Mouse (Mus musculus): ENCODE results near the gene Rpl31. TPM values are rescaled to one million over a fixed set of nuclear protein-coding genes. Genes with fewer than 3 reads are reported as not detected.

The Rpl31 gene
- polyA plus RNA-seq, 1 experiment from 2014 or later: 803 TPM

DNA sequence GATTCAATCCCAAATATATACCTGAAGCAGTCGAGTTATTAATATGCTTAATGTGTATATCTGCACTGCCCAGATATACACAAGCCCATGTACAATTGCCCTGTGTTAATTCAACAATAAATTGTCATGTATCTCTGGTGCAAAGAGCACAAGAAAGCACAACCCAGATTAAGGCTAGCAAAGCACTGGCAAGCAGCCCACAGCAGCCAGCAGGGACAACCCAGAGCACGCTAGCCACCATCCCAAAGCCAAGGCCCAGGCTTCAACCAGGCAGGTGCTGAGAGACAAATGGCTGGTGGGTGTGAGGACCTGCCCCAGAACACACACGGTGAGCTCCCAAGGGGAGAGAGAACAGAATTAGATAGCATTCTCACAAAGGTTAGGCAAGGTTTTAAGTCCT lies 18.8 kb downstream of the Rpl31 start:
- 83% methylated on average over 3 of the region's 3 CpGs for WGBS
- no peaks in the 10 kb centered on the region; the same call in 1 of the 2 replicates for H3K36me3 ChIP-seq (ENCODE audit: control insufficient read depth, insufficient read depth, low read length)

DNA sequence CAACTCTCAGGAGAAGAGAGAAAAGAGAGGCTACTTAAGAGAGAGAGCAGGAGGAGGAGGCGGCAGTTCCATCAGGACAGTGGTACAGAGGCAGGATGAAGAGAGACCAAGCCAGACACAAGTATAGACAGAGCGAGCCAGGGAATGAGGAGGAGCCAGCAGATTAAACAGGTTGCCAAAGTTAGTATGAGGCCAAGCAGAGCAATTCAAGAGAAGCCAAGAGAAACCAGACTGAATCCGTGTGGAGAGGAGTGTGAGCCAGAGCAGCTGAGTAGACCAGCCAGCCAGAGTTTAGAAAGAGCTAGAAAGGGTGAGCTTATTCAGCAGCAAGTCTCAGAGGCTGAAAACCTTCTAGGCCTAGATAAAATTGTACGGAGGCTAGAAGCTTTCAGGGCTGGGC lies 19.9 kb downstream of the Rpl31 start:
- Histone ChIP-seq H3K9ac (ENCODE audit: low read depth, low read length) (no peak overlapping the region), H3K36me3 (ENCODE audit: control insufficient read depth, insufficient read depth, low read length) (no peaks in the 10 kb centered on the region; the same call in 1 of the 2 replicates), H3K4me2 (ENCODE audit: low read depth, low read length) (no peak overlapping the region), H3K27me3 (replicated peaks; ENCODE audit: control insufficient read depth, insufficient read depth, low read length) (no peaks in the 10 kb centered on the region), H3K4me1 (ENCODE audit: control insufficient read depth, insufficient read depth, low read length) (no peaks in the 10 kb centered on the region), H3K4me3 (ENCODE audit: low read depth, low read length) (no peak overlapping the region), H3K27ac (replicated peaks; ENCODE audit: low read depth, low read length) (no peak overlapping the region), H3K9me3 (ENCODE audit: control insufficient read depth, low read length) (no peaks in the 10 kb centered on the region)
- WGBS: 73% methylated on average over 4 of the region's 4 CpGs
- DNase-seq (ENCODE audit: low spot score): no peak
- no peak for ATAC-seq (ENCODE audit: low read depth)

More for the DNA sequence above, 18.8 kb downstream of the Rpl31 start:
- Histone ChIP-seq H3K9me3 (ENCODE audit: control insufficient read depth, low read length) (no peaks in the 10 kb centered on the region), H3K27ac (replicated peaks; ENCODE audit: low read depth, low read length) (no peak overlapping the region), H3K4me3 (ENCODE audit: low read depth, low read length) (no peak overlapping the region), H3K4me1 (ENCODE audit: control insufficient read depth, insufficient read depth, low read length) (no peaks in the 10 kb centered on the region), H3K27me3 (replicated peaks; ENCODE audit: control insufficient read depth, insufficient read depth, low read length) (no peaks in the 10 kb centered on the region), H3K9ac (ENCODE audit: low read depth, low read length) (no peak overlapping the region), H3K4me2 (ENCODE audit: low read depth, low read length) (no peak overlapping the region)
- no peak for DNase-seq (ENCODE audit: low spot score)
- no peak for ATAC-seq (ENCODE audit: low read depth)

DNA sequence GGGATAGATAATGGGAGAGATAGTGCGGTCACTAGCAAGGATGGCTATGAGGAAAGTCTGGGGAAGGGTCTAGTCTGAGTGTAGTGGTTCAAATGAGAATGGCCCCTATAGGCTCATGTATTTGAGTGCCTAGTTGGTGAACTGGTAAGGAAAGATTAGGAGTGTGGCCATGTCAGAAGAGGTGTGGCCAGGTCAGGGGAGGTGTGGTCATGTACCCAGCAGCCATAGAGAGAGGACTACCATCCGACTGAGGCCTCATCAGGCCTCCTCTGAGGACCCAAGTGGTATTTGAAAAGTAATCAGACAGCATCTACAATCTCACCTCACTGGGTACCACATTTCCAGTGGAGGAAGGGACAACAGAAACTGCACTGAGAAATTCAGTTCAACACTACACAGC lies 20.5 kb downstream of the Rpl31 start:
- Histone ChIP-seq H3K36me3 (ENCODE audit: control insufficient read depth, insufficient read depth, low read length) (no peaks in the 10 kb centered on the region; the same call in 1 of the 2 replicates), H3K27ac (replicated peaks; ENCODE audit: low read depth, low read length) (no peak overlapping the region), H3K9me3 (ENCODE audit: control insufficient read depth, low read length) (no peaks in the 10 kb centered on the region), H3K4me3 (ENCODE audit: low read depth, low read length) (no peak overlapping the region), H3K4me2 (ENCODE audit: low read depth, low read length) (no peak overlapping the region), H3K27me3 (replicated peaks; ENCODE audit: control insufficient read depth, insufficient read depth, low read length) (no peaks in the 10 kb centered on the region), H3K9ac (ENCODE audit: low read depth, low read length) (no peak overlapping the region), H3K4me1 (ENCODE audit: control insufficient read depth, insufficient read depth, low read length) (no peaks in the 10 kb centered on the region)
- DNase-seq (ENCODE audit: low spot score) (no peak), ATAC-seq (ENCODE audit: low read depth) (no peak)
- 78% methylated on average over 2 of the region's 2 CpGs for WGBS

DNA sequence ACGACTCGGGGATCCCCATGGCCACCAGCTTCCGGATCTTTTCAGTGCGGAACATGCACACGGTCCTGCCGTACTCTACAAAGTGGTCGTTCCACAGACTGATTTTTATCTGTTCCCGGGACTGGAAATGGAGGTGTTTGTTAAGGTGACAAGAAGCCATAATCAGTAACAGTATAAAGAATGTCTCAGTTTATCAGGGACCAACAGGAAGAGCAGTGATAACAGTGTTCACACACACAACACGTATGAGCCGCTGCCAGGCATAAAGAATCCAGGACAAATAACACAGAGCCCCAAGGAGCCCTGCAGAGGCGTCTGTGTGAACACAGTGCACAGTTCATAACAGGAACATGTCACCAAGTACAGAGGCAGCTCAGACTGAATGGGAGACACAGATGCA lies 21.7 kb downstream of the Rpl31 start:
- Histone ChIP-seq H3K9ac (ENCODE audit: low read depth, low read length) (no peak overlapping the region), H3K9me3 (ENCODE audit: control insufficient read depth, low read length) (no peaks in the 10 kb centered on the region), H3K4me1 (ENCODE audit: control insufficient read depth, insufficient read depth, low read length) (0 out of 2 replicates have a peak, but pooled peaks cover 4% of the 10 kb centered on the region), H3K4me3 (ENCODE audit: low read depth, low read length) (no peak overlapping the region), H3K4me2 (ENCODE audit: low read depth, low read length) (no peak overlapping the region), H3K36me3 (ENCODE audit: control insufficient read depth, insufficient read depth, low read length) (no peaks in the 10 kb centered on the region; the same call in 1 of the 2 replicates), H3K27ac (replicated peaks; ENCODE audit: low read depth, low read length) (no peak overlapping the region), H3K27me3 (replicated peaks; ENCODE audit: control insufficient read depth, insufficient read depth, low read length) (no peaks in the 10 kb centered on the region)
- no peak for ATAC-seq (ENCODE audit: low read depth)
- DNase-seq (ENCODE audit: low spot score): no peak
- 88% methylated on average over 11 of the region's 11 CpGs for WGBS

DNA sequence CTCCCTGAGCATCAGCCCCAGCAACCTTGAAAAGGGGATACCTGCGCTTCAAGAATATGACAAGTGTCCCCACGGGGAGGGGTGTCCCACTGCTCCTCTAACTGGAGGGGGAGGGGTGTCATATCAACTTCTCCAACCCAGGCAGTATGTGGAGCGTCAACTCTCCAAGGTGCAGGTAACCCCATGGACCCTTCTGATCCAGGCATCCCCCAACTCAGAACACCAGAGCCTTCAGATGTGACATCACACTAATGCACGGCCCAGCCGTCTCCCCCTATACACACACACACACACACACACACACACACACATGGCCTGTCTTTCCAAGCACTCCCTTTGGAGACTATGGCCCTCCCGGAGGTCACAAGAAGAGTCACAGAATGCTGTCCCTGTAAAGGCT lies 24.0 kb downstream of the Rpl31 start:
- Histone ChIP-seq H3K27ac (replicated peaks; ENCODE audit: low read depth, low read length) (no peak overlapping the region), H3K4me1 (ENCODE audit: control insufficient read depth, insufficient read depth, low read length) (0 out of 2 replicates have a peak, but pooled peaks cover 5% of the 10 kb centered on the region), H3K4me3 (ENCODE audit: low read depth, low read length) (no peak overlapping the region), H3K4me2 (ENCODE audit: low read depth, low read length) (no peak overlapping the region), H3K9ac (ENCODE audit: low read depth, low read length) (no peak overlapping the region), H3K9me3 (ENCODE audit: control insufficient read depth, low read length) (no peaks in the 10 kb centered on the region), H3K27me3 (replicated peaks; ENCODE audit: control insufficient read depth, insufficient read depth, low read length) (no peaks in the 10 kb centered on the region), H3K36me3 (ENCODE audit: control insufficient read depth, insufficient read depth, low read length) (no peaks in the 10 kb centered on the region)
- no peak; the same call in 1 of the 2 replicates for ATAC-seq (ENCODE audit: low read depth)
- no peak for DNase-seq (ENCODE audit: low spot score)
- WGBS: 83% methylated on average over 5 of the region's 6 CpGs

DNA sequence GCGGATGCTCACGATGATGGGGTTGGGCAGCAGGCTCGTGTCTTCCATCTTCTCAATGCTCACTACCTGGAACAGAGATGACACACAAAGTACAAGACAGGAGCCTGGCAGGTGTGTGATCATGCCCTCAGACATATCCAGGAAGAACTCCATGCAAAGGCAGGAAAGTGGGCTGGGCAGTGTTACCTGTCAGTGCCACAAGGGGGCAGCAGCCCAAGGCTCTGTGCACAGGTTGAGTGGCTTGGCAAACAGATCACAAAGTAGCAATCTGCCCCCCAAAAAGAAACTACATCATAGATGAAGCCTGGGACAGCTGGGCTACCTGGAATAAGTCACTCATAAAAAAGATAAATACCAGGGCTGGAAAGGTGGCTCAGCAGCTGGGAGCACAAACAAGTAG lies 24.5 kb downstream of the Rpl31 start:
- Histone ChIP-seq H3K36me3 (ENCODE audit: control insufficient read depth, insufficient read depth, low read length) (no peaks in the 10 kb centered on the region), H3K27me3 (replicated peaks; ENCODE audit: control insufficient read depth, insufficient read depth, low read length) (no peaks in the 10 kb centered on the region), H3K4me3 (ENCODE audit: low read depth, low read length) (no peak overlapping the region), H3K4me1 (ENCODE audit: control insufficient read depth, insufficient read depth, low read length) (0 out of 2 replicates have a peak, but pooled peaks cover 5% of the 10 kb centered on the region), H3K9me3 (ENCODE audit: control insufficient read depth, low read length) (no peaks in the 10 kb centered on the region), H3K4me2 (ENCODE audit: low read depth, low read length) (no peak overlapping the region), H3K9ac (ENCODE audit: low read depth, low read length) (no peak overlapping the region), H3K27ac (replicated peaks; ENCODE audit: low read depth, low read length) (no peak overlapping the region)
- ATAC-seq (ENCODE audit: low read depth) (peak; percentile 35; the same call in 1 of the 2 replicates), DNase-seq (ENCODE audit: low spot score) (peak; percentile 63)
- 59% methylated on average over 3 of the region's 3 CpGs for WGBS

DNA sequence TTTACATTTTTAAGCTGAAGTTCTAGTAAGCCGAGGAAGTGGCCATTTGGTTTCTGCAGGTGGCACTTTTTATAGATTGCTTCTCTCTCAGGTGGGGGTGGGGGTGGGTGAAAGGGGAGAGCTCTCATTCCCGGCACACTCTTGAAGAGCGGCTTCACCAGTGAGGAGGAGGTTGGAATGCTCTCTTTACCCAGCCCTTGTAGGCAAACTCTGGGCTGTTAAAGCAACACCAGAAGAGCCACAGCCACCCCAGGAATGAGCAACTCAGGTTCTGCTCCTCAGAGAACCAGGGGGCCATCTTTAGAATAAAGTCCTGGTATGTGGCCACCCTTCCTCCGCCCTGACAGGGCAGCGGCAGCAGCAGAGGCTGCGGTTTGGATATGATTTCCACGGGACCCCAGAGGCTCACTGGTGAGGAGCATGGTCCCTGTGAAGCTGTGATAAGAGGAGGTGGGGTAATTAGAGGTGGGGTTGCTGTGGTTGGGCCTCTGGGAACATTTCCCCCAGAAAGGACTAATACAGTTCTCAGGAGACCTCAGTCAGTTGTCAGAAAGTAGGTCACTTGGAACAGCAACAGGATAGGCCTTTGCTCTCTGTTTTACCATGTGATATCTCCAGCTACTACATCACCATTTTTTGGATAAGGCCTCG lies 25.7 kb downstream of the Rpl31 start:
- Histone ChIP-seq H3K4me1 (ENCODE audit: control insufficient read depth, insufficient read depth, low read length) (0 out of 2 replicates have a peak, but pooled peaks cover 5% of the 10 kb centered on the region), H3K27ac (replicated peaks; ENCODE audit: low read depth, low read length) (no peak overlapping the region), H3K36me3 (ENCODE audit: control insufficient read depth, insufficient read depth, low read length) (no peaks in the 10 kb centered on the region), H3K9ac (ENCODE audit: low read depth, low read length) (no peak overlapping the region), H3K4me2 (ENCODE audit: low read depth, low read length) (no peak overlapping the region), H3K9me3 (ENCODE audit: control insufficient read depth, low read length) (no peaks in the 10 kb centered on the region), H3K27me3 (replicated peaks; ENCODE audit: control insufficient read depth, insufficient read depth, low read length) (no peaks in the 10 kb centered on the region), H3K4me3 (ENCODE audit: low read depth, low read length) (no peak overlapping the region)
- WGBS: 74% methylated on average over 8 of the region's 8 CpGs
- DNase-seq (ENCODE audit: low spot score) (no peak), ATAC-seq (ENCODE audit: low read depth) (no peak)

DNA sequence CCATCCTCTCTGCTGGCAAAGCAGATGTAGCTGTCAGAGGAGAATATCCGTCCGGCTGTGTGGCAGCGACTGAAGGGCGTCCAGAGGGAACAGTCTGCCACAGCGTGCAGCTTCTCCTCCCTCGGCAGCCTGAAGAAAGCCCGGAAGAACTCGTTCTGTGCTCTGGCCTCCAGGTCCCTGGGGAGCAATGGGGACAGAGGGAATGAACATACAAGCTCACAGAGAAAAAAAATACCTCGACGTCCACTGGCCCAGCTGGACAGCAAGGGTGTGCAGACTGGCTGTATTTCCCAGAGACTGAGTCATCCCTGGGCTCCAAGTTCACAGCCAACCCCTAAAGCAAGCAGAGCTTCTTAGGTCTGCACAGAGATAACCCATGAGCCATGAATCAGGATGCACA lies 26.5 kb downstream of the Rpl31 start:
- H3K9me3 ChIP-seq (ENCODE audit: control insufficient read depth, low read length): no peaks in the 10 kb centered on the region
- ATAC-seq (ENCODE audit: low read depth): no peak
- H3K9ac ChIP-seq (ENCODE audit: low read depth, low read length): no peak overlapping the region
- H3K4me1 ChIP-seq (ENCODE audit: control insufficient read depth, insufficient read depth, low read length): 0 out of 2 replicates have a peak, but pooled peaks cover 5% of the 10 kb centered on the region
- no peaks in the 10 kb centered on the region for H3K36me3 ChIP-seq (ENCODE audit: control insufficient read depth, insufficient read depth, low read length)
- no peak overlapping the region for H3K4me3 ChIP-seq (ENCODE audit: low read depth, low read length)
- 58% methylated on average over 10 of the region's 10 CpGs for WGBS
- H3K27me3 ChIP-seq (replicated peaks; ENCODE audit: control insufficient read depth, insufficient read depth, low read length): no peaks in the 10 kb centered on the region
- H3K4me2 ChIP-seq (ENCODE audit: low read depth, low read length): no peak overlapping the region
- DNase-seq (ENCODE audit: low spot score): no peak
- no peak overlapping the region for H3K27ac ChIP-seq (replicated peaks; ENCODE audit: low read depth, low read length)

DNA sequence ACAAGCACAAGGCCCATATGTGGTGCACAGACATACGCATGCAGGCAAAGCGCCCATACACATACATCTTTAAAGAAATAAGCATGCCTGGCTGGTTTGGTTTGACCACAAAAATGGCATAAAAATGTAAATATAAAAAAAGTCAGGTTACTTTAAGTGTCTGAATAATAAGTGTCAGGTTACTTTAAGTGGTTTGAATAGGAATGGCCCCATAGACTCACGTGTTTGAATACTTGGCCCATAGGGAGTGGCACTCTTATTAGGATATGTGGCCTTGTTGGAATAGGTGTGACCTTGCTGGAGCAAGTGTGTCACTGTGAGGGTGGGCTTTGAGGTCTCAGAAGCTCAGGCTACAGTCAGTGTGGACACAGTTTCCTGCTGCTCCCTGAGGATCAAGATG lies 27.0 kb downstream of the Rpl31 start:
- 54% methylated on average over 3 of the region's 3 CpGs for WGBS
- Histone ChIP-seq H3K27me3 (replicated peaks; ENCODE audit: control insufficient read depth, insufficient read depth, low read length) (no peaks in the 10 kb centered on the region), H3K4me2 (ENCODE audit: low read depth, low read length) (no peak overlapping the region), H3K36me3 (ENCODE audit: control insufficient read depth, insufficient read depth, low read length) (no peaks in the 10 kb centered on the region), H3K9ac (ENCODE audit: low read depth, low read length) (no peak overlapping the region), H3K4me3 (ENCODE audit: low read depth, low read length) (no peak overlapping the region), H3K27ac (replicated peaks; ENCODE audit: low read depth, low read length) (no peak overlapping the region), H3K4me1 (ENCODE audit: control insufficient read depth, insufficient read depth, low read length) (0 out of 2 replicates have a peak, but pooled peaks cover 5% of the 10 kb centered on the region), H3K9me3 (ENCODE audit: control insufficient read depth, low read length) (no peaks in the 10 kb centered on the region)
- ATAC-seq (ENCODE audit: low read depth) (no peak), DNase-seq (ENCODE audit: low spot score) (no peak)
